Mouse (Mus musculus) ES-E14 (cell line): ENCODE results near the gene Gga1.

Source experiments
- CHD2 ChIP-seq: IDR thresholded peaks from 2 replicates; pipeline ENCODE4 v1.6.1; 2014; ENCODE audit warnings: mild to moderate bottlenecking, low read depth, low read length, inconsistent platforms
- MAFK ChIP-seq: IDR thresholded peaks from 2 replicates; pipeline ENCODE4 v1.6.1; 2014; ENCODE audit warnings: mild to moderate bottlenecking, low read depth, low read length, inconsistent platforms; ENCODE audit not compliant: insufficient read depth
- ZC3H11A ChIP-seq: IDR thresholded peaks from 2 replicates; pipeline ENCODE4 v1.6.1; 2012; ENCODE audit warnings: low read depth, mild to moderate bottlenecking, inconsistent platforms, low read length, borderline replicate concordance
- ZNF384 ChIP-seq: IDR thresholded peaks from 2 replicates; pipeline ENCODE4 v1.6.1; 2012; ENCODE audit warnings: low read depth, low read length, inconsistent platforms

- no peak for TF ChIP-seq ZC3H11A
- no peak for TF ChIP-seq ZNF384
- peak; percentile 67 for TF ChIP-seq CHD2
- no peak for TF ChIP-seq MAFK
Observed at GRCm38 (mm10) chr15:78913632-78914090, 36.7 kb downstream of the Gga1 start, which contains the start of gene Pdxp.
